Mouse (Mus musculus) thymus, postnatal 4 days (tissue): ENCODE measurements around the gene Polr2g.

ENCODE experiments used
- DNase-seq: peaks from one replicate; pipeline ENCODE4 v3.0.0; 2021

The Polr2g gene

DNA sequence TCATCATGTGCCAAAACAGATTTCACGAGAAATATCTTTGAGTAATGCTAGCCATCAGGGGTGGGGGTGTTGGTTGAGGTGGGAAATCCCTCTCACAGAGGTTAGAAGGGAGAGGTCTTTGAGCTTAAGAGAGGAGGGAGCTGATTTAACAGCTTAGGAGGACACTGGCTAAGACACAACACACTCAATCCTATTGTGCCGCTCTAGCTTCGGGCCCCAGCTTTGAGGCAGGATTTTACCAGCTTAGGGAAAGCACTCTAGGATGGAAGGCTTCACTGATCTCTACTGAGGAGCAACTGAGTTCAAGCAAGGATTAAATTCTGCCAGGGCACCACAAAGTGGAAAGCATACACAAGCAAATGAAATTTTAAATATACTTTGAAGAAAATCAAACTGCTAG, 18.6 kb upstream of the Polr2g start:
- no peak for DNase-seq

GRCm38 (mm10) chr19:8815812-8816211, 17.4 kb upstream of the Polr2g start:
- no peak for DNase-seq

DNA sequence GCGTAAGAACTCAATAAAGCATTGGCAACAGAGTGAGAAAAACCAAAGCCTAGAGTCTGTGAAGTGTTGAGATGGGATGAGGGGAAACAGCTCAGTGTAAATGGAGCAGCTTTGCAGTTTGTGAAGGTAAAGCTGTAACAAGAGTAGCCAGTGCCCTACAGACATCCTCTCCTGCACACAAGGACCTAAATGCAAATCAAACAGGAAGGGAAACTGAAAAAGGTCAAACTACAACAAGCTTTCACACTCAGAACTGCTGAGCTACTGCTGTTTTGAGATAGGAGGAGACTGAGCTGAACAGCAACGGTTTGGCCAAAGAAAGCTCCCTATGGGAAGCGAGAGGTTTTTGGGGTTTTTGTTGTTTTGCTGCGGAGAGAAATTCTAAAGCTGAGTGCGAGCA, 8.4 kb upstream of the Polr2g start:
- no peak for DNase-seq

GRCm38 (mm10) chr19:8803879-8804660, 5.7 kb upstream of the Polr2g start:
- DNase-seq, result no peak

- no peak for DNase-seq
These were observed 4.9 kb upstream of the Polr2g start for GRCm38 (mm10) chr19:8803204-8803780.

- DNase-seq, result peak; percentile 88
These were observed 3.9 kb upstream of the Polr2g start, which contains the start of gene Zbtb3 for GRCm38 (mm10) chr19:8802130-8802821. TSS of gene Zbtb3 (plus strand) at chr19:8802555.

- no peak for DNase-seq
These were observed 554 bp upstream of the Polr2g start for GRCm38 (mm10) chr19:8798947-8799315.

DNA sequence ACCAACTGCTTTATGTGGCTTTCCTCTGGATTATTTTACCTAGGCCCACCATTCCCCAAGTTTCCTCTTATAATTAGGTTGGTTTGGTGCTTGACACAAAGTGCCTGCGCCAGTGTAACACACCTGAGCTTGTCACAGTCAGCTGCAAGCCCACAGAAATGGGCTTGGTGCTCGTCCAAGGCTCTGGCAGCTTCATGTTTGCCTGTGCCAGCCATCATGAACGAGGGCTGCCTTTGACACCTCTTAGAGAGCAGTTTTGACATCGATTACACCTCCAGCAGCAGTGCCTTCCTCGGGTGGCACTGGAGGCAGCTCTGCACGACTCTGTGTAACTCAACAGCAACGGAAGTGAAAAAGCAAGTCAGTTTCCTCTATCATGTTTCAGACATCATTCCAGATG, 8.2 kb downstream of the Polr2g start:
- no peak for DNase-seq

GRCm38 (mm10) chr19:8789171-8789570, 9.2 kb downstream of the Polr2g start:
- DNase-seq, result no peak

GRCm38 (mm10) chr19:8788521-8788920, 9.9 kb downstream of the Polr2g start:
- no peak for DNase-seq

DNA sequence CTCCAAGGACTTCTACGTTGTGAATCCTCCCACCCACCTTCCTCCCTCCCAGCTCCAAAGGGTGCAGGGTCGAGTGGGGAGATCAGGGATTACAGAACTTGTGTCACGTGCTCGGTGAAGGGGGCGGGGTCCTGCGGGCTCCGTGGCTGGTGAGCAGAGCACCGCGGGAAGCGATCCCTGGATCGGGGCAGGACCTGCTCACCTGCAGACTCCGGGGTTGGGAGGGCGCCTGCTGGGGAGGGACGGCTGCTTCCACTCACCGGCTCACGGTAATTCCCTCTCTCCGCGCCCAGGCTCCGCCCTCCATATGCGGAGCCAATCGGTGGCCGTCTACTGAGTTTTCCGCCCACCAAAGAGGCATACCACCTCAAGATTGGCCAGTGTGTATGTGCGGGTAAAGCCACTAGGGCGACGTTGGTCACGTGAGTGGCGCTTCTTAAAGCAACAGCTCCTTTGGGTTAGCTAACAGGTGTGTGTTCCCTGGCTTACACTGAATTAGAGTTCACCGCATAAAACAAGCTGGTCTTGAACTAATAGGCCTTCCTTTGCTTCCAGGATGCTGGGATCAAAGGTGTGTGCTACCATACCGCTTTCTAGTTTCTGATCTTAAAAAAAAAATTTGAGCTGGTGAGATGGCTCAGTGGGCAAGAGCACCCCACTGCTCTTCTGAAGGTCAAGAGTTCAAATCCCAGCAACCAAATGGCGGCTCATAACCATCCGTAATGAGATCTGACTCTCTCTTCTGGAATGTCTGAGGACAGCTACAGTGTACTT, 12.2 kb downstream of the Polr2g start, which contains the start of gene Taf6l:
Gene Taf6l, minus strand, starts transcription at position 410 of the 774 bp plus-strand sequence.
- peak; percentile 89 for DNase-seq

DNA sequence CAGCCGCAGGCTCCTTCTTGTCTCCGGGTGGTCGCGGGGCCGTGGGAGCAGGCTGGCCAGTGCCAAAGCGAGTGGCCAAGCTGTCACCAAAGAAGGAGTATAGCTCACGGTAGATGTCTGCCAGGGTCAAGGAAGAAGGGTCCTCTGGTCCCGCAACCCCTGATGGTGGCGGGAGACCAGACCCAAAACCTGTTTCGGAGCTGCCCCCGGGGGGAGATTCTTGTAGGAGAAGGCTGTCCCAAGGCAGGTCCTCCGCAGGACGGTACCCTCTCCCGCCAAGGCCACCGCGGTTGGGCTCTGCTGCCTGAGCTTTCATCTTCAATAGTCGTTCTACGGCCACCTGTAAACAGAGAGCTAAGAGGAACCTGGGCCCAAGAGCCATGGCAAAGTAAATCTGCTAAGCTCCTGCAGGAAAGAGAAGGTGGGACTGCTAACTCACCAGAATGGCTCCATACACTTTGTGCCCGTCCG, 23.4 kb downstream of the Polr2g start:
- DNase-seq, result no peak

GRCm38 (mm10) chr19:8774086-8774835, 24.1 kb downstream of the Polr2g start, which contains the start of gene Tmem179b:
TSS of gene Tmem179b (minus strand) at chr19:8774467.
- peak; percentile 99 for DNase-seq

DNA sequence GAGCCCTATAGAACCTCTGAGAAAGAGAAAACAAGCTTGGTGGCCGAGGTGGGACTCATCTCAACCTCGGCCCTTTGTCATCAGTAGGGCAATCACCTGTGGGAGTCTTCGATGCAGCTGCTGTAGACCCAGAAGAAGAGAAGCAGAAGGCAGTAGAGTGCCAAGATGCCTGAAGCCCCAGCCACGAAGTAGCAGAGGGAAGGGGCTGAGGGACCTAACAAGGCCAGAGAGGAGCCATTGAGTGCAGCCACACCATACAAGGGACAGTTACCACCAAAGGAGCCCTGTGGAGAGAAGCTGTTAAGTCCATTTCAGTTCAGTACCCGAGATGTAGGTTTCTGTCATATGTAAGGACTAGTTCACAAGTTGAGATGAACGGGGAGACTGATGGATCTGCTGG, 25.0 kb downstream of the Polr2g start:
- no peak for DNase-seq

DNA sequence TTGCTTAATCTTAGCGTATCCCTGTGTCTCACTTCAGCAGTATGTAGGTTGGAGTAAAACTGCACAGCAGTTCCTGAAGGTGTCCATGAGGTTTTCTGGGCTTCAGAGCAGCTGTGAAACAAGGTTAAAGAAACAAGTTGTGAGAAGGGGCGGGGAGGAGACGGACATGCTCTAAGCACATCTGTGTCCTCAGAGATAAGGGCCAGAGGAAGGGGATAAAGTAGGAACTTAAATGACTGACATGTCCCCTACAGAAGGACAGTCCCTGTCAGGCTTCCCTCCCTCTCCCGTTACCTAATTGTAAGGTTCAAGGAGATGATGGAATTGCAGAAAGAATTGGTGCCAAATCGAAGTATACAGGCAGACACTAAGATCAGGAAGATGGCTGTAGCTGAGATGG, 25.4 kb downstream of the Polr2g start:
- DNase-seq, result no peak

- peak; percentile 90 for DNase-seq
These were observed 27.7 kb downstream of the Polr2g start, which contains the start of gene Tmem223 for GRCm38 (mm10) chr19:8770567-8771270. TSS of gene Tmem223 (plus strand) at chr19:8770996.

DNA sequence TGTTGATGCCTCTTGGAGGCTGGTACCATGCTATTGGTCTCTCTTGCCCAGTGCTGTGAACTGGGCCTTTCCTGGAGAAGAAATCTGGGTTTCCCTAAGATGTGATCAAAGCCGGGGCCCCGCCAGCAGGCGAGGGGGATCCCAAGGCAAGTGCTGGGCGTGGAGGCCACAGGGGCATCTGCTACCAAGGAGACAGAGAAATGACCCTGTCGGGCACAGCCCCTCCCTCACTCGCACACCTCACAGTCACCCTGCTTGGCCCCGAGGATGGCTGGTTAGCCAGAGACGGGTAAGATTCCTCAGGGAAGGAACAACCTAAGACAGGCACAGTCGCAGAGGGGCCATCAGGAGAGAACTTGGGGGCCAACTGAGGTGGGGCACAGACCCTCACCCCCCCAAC, 32.8 kb downstream of the Polr2g start:
- no peak for DNase-seq

DNA sequence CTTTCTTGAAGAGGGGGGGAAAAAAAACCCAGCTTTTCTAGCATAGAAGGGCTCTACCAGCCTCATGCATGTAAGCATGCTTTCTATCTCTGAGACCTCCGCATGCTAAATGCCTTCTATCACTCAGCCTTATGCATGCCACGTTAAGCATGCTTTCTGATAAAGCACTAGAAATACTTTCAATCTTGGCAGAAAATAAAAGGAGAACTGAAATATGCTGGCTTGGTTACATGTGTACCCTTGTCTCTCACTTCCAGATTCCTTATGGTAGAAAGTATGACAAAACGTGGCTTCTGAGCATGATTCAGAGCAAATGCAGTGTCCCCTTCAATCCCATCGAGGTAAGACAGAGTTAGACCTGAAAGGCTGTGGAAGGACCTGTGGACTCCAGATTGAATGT, 35.1 kb downstream of the Polr2g start:
- DNase-seq, result no peak

DNA sequence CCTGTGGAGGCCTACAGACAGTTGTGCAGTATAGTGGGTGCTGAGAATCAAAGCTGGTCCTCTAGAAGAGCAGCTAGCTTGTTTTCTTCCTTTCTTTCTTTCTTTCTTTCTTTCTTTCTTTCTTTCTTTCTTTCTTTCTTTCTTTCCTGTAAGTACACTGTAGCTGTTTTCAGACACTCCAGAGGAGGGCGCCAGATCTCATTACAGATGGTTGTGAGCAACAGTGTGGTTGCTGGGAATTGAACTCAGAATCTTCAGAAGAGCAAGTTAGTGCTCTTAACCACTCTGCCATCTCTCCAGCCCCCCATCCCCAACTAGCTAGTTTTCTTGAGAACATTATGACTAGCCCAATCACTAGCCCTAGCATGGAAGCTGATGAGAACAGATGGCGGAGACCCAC, 37.6 kb downstream of the Polr2g start:
- peak; percentile 50 for DNase-seq

- no peak for DNase-seq
These were observed 39.5 kb downstream of the Polr2g start for GRCm38 (mm10) chr19:8758899-8759298.

GRCm38 (mm10) chr19:8757471-8757998, 40.8 kb downstream of the Polr2g start:
- peak; percentile 13 for DNase-seq
